Mouse (Mus musculus) olfactory bulb, adult 2 months (tissue): Measurements from ENCODE around the gene Ifngr1.

Experiments used
- CTCF ChIP-seq: fragments of 200-500 bp; IDR thresholded peaks from 2 replicates; pipeline ENCODE4 v1.5.1; 2012; ENCODE audit warnings: low read depth, mild to moderate bottlenecking, low read length, moderate library complexity; ENCODE audit not compliant: insufficient read depth
- POLR2A ChIP-seq: fragments of 200-500 bp; IDR thresholded peaks from 2 replicates; pipeline ENCODE4 v1.6.1; 2012; ENCODE audit warnings: mild to moderate bottlenecking, low read depth, low read length, moderate library complexity; ENCODE audit not compliant: insufficient read depth

GRCm38 (mm10) chr10:19592556-19592955 lies 807 bp downstream of the Ifngr1 start:
- TF ChIP-seq CTCF (no peak), POLR2A (no peak)
